Mouse (Mus musculus) lung, adult 2 months (tissue): ENCODE measurements at regions not wholly inside any gene's neighbourhood (a gene's known extent, or its start where the extent isn't known, plus 50 kb on each side); places are given as distances from the start of the nearest gene placed in this dataset.

Experiments
- CTCF ChIP-seq: fragments of 200-500 bp; IDR thresholded peaks from 2 replicates; pipeline ENCODE4 v1.5.1; 2011; ENCODE audit warnings: mild to moderate bottlenecking, low read length, control low read depth; ENCODE audit not compliant: insufficient read depth
- POLR2A ChIP-seq: fragments of 200-500 bp; IDR thresholded peaks from 2 replicates; pipeline ENCODE4 v1.6.1; 2011; ENCODE audit warnings: low read depth, mild to moderate bottlenecking, control low read depth, low read length, borderline replicate concordance; ENCODE audit errors: extremely low read depth

DNA sequence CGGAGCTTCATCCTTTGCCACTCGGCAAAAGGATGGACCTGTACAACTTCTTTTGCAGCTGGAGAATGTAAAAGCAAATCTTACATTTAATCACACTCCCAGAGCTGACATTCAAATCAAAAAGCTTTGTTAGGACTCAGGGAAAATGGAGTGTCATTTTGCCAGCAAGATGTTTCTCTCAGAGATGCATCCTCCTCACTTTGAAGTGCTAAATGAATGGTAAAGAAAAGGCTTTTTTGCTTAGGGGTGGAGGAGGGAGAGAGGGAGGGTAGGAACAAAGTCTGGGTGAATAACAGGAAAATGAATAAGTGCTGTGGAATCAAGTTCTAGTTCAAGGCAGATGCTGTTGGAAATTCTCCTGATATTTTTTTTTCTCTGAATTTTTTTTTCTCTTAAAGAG, 53.4 kb upstream of the Gria1 start:
- no peak for TF ChIP-seq CTCF
- no peak for TF ChIP-seq POLR2A
